Mouse (Mus musculus) midbrain, embryonic 13.5 days (tissue): ENCODE measurements at regions not wholly inside any gene's neighbourhood (a gene's known extent, or its start where the extent isn't known, plus 50 kb on each side); places are given as distances from the start of the nearest gene placed in this dataset.

Experiments
- ATAC-seq: fragments of 200-750 bp; cut with Nextera tagmentation; 2 replicates; pipeline ENCODE4 v1.8.0; 2017; ENCODE audit warnings: mild to moderate bottlenecking, moderate TSS enrichment, moderate library complexity
- H3K27ac ChIP-seq: fragments of 300-500 bp; sonication (generic); 2 replicates; pipeline ENCODE4 v1.5.1; 2015; ENCODE audit warnings: inconsistent platforms, mild to moderate bottlenecking, moderate library complexity
- H3K27me3 ChIP-seq: fragments of 300-500 bp; sonication (generic); 2 replicates; pipeline ENCODE4 v1.6.1; 2015; ENCODE audit warnings: mild to moderate bottlenecking, inconsistent platforms
- H3K36me3 ChIP-seq: fragments of 300-500 bp; sonication (generic); 2 replicates; pipeline ENCODE4 v1.6.1; 2015; ENCODE audit warnings: mild to moderate bottlenecking, inconsistent platforms
- H3K4me1 ChIP-seq: fragments of 300-500 bp; sonication (generic); replicated peaks from 2 replicates; pipeline ENCODE4 v1.6.1; 2015; ENCODE audit warnings: inconsistent platforms
- H3K4me2 ChIP-seq: fragments of 300-500 bp; sonication (generic); replicated peaks from 2 replicates; pipeline ENCODE4 v1.6.1; 2015; ENCODE audit warnings: moderate library complexity, mild to moderate bottlenecking, inconsistent platforms
- H3K4me3 ChIP-seq: fragments of 300-500 bp; sonication (generic); replicated peaks from 2 replicates; pipeline ENCODE4 v1.5.1; 2015; ENCODE audit warnings: mild to moderate bottlenecking, inconsistent platforms
- H3K9ac ChIP-seq: fragments of 300-500 bp; sonication (generic); replicated peaks from 2 replicates; pipeline ENCODE4 v1.6.1; 2015; ENCODE audit warnings: mild to moderate bottlenecking, inconsistent platforms
- H3K9me3 ChIP-seq: fragments of 300-500 bp; sonication (generic); 2 replicates; pipeline ENCODE4 v1.6.1; 2016; ENCODE audit warnings: mild to moderate bottlenecking, inconsistent platforms
- WGBS: fragments of 180-500 bp; shearing (Covaris S2); methylation state at CpG from one replicate; pipeline ENCODE4 v1.1.7; 2015; 5-methylcytosine and 5-hydroxymethylcytosine counted together

DNA sequence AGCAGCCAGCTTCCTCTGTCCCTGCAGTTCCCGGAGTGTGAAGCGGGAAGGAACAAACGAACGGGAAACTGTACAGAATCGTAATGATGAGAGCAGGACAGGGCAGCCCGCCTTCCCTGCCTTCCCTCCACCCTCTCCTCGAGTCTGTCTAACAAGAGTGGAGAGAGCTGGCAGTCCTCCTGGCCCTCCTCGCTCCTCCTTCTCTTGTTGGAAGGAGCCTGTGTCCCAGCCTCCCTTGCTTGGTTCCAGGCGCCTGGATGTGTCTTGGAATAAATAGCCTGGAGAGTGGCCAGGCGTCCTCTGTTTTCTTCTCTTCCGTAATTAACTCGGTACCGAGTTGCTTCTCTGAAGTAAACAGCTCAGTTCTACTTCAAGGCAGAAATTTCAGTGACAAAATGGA is 268.3 kb downstream of the Cdh26 start:
- ATAC-seq = no peak
- Histone ChIP-seq H3K4me1 (no peaks in the 10 kb centered on the region), H3K27ac (no peak overlapping the region), H3K4me2 (no peak overlapping the region), H3K9ac (no peak overlapping the region), H3K4me3 (no peak overlapping the region), H3K36me3 (no peaks in the 10 kb centered on the region), H3K27me3 (no peaks in the 10 kb centered on the region), H3K9me3 (no peaks in the 10 kb centered on the region)
- 82% methylated on average over 13 of the region's 13 CpGs for WGBS

- Histone ChIP-seq H3K9ac (no peak overlapping the region), H3K36me3 (no peaks in the 10 kb centered on the region), H3K4me2 (no peak overlapping the region), H3K27ac (no peak overlapping the region), H3K27me3 (no peaks in the 10 kb centered on the region), H3K9me3 (no peaks in the 10 kb centered on the region), H3K4me1 (no peaks in the 10 kb centered on the region), H3K4me3 (no peak overlapping the region)
- ATAC-seq = no peak
- WGBS = 90% methylated on average over 3 of the region's 3 CpGs
These were observed 270.5 kb downstream of the Cdh26 start for GRCm38 (mm10) chr2:178700825-178701224.

GRCm38 (mm10) chr2:178704510-178704909 is 274.2 kb downstream of the Cdh26 start:
- Histone ChIP-seq H3K4me1 (no peaks in the 10 kb centered on the region), H3K27ac (no peak overlapping the region), H3K9me3 (no peaks in the 10 kb centered on the region), H3K4me3 (no peak overlapping the region), H3K27me3 (no peaks in the 10 kb centered on the region), H3K9ac (no peak overlapping the region), H3K4me2 (no peak overlapping the region), H3K36me3 (no peaks in the 10 kb centered on the region)
- no peak for ATAC-seq
- 92% methylated on average over 3 of the region's 3 CpGs for WGBS

GRCm38 (mm10) chr2:178708649-178709048 is 278.3 kb downstream of the Cdh26 start:
- H3K4me3 ChIP-seq = no peak overlapping the region
- ATAC-seq = no peak
- H3K27ac ChIP-seq = no peak overlapping the region
- no peaks in the 10 kb centered on the region for H3K9me3 ChIP-seq
- no peak overlapping the region for H3K4me2 ChIP-seq
- no peaks in the 10 kb centered on the region for H3K27me3 ChIP-seq
- H3K36me3 ChIP-seq = no peaks in the 10 kb centered on the region
- H3K4me1 ChIP-seq = 0 out of 2 replicates have a peak, but pooled peaks cover 5% of the 10 kb centered on the region
- 72% methylated on average over 2 of the region's 2 CpGs for WGBS
- no peak overlapping the region for H3K9ac ChIP-seq

DNA sequence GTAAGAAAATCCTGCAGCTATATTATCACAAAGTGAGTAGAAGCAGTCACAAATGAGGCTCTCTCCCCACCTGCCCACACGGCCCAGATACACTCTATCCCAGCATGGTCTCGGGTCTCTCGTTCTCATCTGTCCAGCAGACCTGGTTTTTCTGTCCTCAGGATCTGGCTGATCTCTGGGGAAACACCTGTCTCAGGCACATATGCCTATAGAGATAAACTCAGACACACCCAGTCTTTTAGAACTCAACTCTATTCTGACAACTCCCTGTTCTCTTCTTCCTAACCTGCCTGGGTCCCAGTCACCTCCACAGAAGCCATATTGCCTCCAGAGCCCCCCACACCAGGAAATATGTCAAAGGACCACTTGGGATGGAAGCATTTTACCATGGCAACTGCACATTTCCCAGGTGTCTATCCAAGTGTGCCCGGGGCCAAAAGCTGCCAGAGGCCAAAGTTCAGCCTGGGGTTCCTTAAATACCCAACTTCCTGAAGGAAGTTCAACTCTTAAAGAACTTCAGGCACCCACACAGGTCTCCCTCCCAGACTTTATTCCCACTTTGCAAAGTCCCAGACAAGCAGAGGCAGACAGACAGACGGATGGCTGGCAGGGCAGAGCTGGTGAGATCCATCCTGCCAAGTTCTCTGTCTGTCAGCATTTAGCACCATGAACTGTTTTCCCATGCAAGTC is 279.0 kb downstream of the Cdh26 start:
- ATAC-seq = no peak

GRCm38 (mm10) chr2:178710001-178710400 is 279.7 kb downstream of the Cdh26 start:
- no peak for ATAC-seq
- WGBS = 82% methylated on average over 3 of the region's 3 CpGs
- H3K9me3 ChIP-seq = no peaks in the 10 kb centered on the region
- no peak overlapping the region for H3K9ac ChIP-seq
- H3K4me1 ChIP-seq = 0 out of 2 replicates have a peak, but pooled peaks cover 5% of the 10 kb centered on the region
- H3K36me3 ChIP-seq = no peaks in the 10 kb centered on the region
- H3K4me3 ChIP-seq = no peak overlapping the region
- H3K4me2 ChIP-seq = no peak overlapping the region
- H3K27me3 ChIP-seq = no peaks in the 10 kb centered on the region
- H3K27ac ChIP-seq = no peak overlapping the region

More for the DNA sequence above, 279.0 kb downstream of the Cdh26 start:
- Histone ChIP-seq H3K27ac (no peak overlapping the region), H3K4me3 (no peak overlapping the region), H3K4me2 (no peak overlapping the region), H3K36me3 (no peaks in the 10 kb centered on the region), H3K9me3 (no peaks in the 10 kb centered on the region), H3K9ac (no peak overlapping the region), H3K27me3 (no peaks in the 10 kb centered on the region), H3K4me1 (0 out of 2 replicates have a peak, but pooled peaks cover 5% of the 10 kb centered on the region)
- 88% methylated on average over 5 of the region's 5 CpGs for WGBS

DNA sequence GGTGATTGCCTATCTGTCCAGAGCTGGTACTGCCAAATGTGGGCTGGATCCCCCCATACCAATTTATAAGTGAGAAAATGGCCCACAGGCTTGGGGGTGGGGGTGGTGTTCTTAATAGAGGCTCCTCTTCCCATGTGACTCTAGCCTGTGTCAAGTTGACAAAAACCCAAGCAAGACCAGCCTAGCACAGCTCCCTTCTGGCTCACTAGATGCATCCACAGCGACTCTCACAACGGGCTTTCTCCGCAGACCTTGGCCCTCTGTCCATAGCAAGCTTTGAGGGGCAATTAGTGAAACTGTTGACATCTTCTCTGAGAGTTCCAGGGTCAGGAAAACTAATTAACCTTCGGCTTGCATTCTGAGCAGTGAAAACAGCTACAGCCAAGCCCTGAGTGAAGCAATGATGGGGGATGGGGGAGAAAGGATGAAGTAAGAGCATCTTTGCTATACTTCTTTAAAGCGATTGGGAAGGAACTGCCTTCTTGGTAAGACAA is 281.3 kb downstream of the Cdh26 start:
- ATAC-seq = no peak

DNA sequence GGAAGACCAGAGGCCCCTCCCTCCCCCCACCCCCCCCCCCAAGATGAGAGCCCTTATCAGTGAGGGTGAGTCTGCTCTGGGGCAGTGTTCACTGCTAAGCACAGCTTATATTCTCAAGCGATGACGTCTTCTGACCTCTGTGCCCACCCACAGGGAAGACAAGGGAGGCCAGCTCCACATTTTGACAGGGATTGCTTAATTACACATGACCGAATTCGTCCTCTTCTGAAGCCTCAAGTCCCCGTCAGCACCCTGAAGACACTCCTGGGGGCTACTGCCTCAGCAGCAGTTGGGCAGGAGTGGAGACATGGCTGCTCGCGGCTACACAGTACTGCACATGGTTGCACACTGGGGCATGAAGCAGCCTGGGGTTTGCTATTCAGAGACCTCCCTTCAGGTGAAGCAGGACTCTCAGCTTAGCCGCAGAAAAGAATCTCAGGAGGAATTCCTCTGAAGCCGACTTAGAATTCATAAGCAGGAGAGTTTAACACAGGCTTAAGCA is 282.1 kb downstream of the Cdh26 start:
- 0 out of 2 replicates have a peak, but pooled peaks cover 5% of the 10 kb centered on the region for H3K4me1 ChIP-seq
- H3K27ac ChIP-seq = no peak overlapping the region
- H3K9ac ChIP-seq = no peak overlapping the region
- no peaks in the 10 kb centered on the region for H3K27me3 ChIP-seq
- no peaks in the 10 kb centered on the region for H3K9me3 ChIP-seq
- no peak overlapping the region for H3K4me2 ChIP-seq
- ATAC-seq = no peak
- H3K36me3 ChIP-seq = no peaks in the 10 kb centered on the region
- no peak overlapping the region for H3K4me3 ChIP-seq
- 41% methylated on average over 9 of the region's 9 CpGs for WGBS

More for the DNA sequence above, 281.3 kb downstream of the Cdh26 start:
- Histone ChIP-seq H3K27ac (no peak overlapping the region), H3K4me3 (no peak overlapping the region), H3K27me3 (no peaks in the 10 kb centered on the region), H3K9me3 (no peaks in the 10 kb centered on the region), H3K9ac (no peak overlapping the region), H3K4me1 (0 out of 2 replicates have a peak, but pooled peaks cover 5% of the 10 kb centered on the region), H3K36me3 (no peaks in the 10 kb centered on the region), H3K4me2 (no peak overlapping the region)
- 59% methylated on average over 5 of the region's 5 CpGs for WGBS

DNA sequence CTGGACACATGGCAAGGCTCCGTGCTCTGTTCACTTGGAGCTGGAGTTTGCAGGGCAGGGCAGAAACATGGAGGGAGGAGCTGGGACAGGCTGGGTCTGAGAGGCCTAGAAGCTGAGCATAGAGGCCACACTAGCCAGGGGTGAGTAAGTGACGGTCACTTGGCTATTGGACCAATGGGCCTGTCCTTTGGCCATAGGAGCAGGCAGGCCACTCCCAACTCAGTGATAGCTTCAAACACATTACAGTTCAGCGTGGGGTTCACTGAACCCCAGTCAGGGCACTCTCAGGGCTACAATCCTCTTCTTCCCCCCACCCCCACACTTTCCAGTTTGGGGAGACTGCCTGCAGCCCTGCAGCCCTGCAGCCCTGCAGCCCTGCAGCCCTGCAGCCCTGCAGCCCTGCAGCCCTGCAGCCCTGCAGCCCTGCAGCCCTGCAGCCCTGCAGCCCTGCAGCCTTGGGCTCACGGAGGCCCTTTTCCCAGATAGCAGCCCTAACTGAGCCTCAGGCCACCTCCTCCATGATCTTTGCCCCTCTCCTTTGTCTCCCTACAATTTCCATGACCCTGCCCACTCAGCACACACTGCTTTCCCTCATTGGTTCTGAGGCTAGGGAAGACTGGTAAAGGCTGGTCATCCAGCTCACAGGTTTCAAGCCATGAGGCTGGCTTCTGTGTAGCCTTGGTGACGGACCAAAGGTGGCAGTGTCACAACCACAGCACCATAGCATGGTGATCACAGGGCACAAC is 285.3 kb downstream of the Cdh26 start:
- Histone ChIP-seq H3K4me3 (no peak overlapping the region), H3K27me3 (no peaks in the 10 kb centered on the region), H3K4me2 (no peak overlapping the region), H3K36me3 (no peaks in the 10 kb centered on the region), H3K9me3 (no peaks in the 10 kb centered on the region), H3K27ac (no peak overlapping the region), H3K9ac (no peak overlapping the region), H3K4me1 (0 out of 2 replicates have a peak, but pooled peaks cover 5% of the 10 kb centered on the region)
- WGBS = 72% methylated on average over 5 of the region's 5 CpGs
- ATAC-seq = no peak

DNA sequence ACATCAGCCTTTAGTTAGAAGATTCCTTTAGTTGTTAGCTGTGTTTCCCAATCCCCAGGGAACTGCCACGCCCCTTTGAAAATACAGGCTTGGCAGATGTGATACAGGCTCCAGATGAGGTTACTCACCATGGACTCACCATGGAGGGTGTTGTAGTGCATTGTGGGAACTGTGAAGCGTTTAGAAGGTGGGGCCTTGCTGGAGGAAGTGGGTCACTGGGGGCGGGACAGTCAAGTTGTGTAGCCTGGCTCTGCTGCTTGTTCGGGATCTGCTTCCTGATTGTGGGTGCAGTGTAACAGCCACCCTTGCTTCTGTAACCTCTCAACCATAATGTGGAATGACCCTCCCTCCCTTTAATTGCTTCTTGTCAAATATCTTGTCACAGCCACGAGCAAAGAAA is 287.7 kb downstream of the Cdh26 start:
- H3K4me3 ChIP-seq = no peak overlapping the region
- H3K27ac ChIP-seq = no peak overlapping the region
- no peaks in the 10 kb centered on the region for H3K9me3 ChIP-seq
- H3K4me1 ChIP-seq = no peaks in the 10 kb centered on the region
- H3K4me2 ChIP-seq = no peak overlapping the region
- no peaks in the 10 kb centered on the region for H3K36me3 ChIP-seq
- WGBS = 90% methylated on average over 5 of the region's 5 CpGs
- ATAC-seq = no peak
- no peaks in the 10 kb centered on the region for H3K27me3 ChIP-seq
- no peak overlapping the region for H3K9ac ChIP-seq

GRCm38 (mm10) chr2:178723455-178723854 is 293.1 kb downstream of the Cdh26 start:
- Histone ChIP-seq H3K4me1 (peaks cover 15% of the 10 kb centered on the region), H3K9me3 (no peaks in the 10 kb centered on the region), H3K4me2 (no peak overlapping the region), H3K27ac (no peak overlapping the region), H3K36me3 (no peaks in the 10 kb centered on the region), H3K27me3 (no peaks in the 10 kb centered on the region), H3K4me3 (no peak overlapping the region), H3K9ac (no peak overlapping the region)
- no peak for ATAC-seq
- WGBS = 54% methylated on average over 3 of the region's 3 CpGs

DNA sequence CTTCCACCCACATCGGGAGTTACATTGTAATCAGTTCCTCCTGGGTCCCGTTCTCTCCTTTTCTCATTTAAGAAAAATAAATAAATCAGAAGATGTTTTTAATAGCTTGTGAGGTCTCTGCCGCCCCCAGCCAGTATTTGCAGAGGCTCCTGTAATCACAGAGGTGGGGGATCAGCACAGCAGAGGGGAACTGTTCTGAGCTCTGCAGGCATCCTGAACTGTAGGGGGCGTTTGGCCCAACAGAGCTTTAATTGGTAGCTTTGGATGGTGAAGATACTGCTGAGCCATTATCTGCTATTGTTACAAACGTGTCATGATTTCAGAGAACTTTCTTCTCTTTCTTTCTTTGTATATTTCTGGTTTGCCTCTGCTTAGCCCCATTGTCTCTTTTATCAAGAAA is 293.9 kb downstream of the Cdh26 start:
- Histone ChIP-seq H3K9ac (no peak overlapping the region), H3K4me2 (no peak overlapping the region), H3K4me3 (no peak overlapping the region), H3K36me3 (no peaks in the 10 kb centered on the region), H3K9me3 (no peaks in the 10 kb centered on the region), H3K27ac (no peak overlapping the region), H3K4me1 (peaks cover 22% of the 10 kb centered on the region), H3K27me3 (no peaks in the 10 kb centered on the region; the same call in none of the 2 replicates)
- WGBS = 16% methylated on average over 4 of the region's 5 CpGs
- no peak for ATAC-seq
